Mouse (Mus musculus) heart, embryonic 14.5 days (tissue): ENCODE data around the gene Myo3b. TPM values are rescaled to one million over a fixed set of nuclear protein-coding genes. Genes with fewer than 3 reads are reported as not detected.
"Not testable (repeated sequence)": the region's sequence is repeated elsewhere in the genome, so short reads cannot be mapped to it uniquely, and the experiment has no call there.

Source experiments
- ATAC-seq: fragments of 200-750 bp; cut with Nextera tagmentation; 2 replicates; pipeline ENCODE4 v1.8.0; 2017; ENCODE audit warnings: low read depth, moderate TSS enrichment; ENCODE audit not compliant: insufficient number of reproducible peaks, insufficient read depth, low FRiP score
- H3K27ac ChIP-seq, 2 experiments: fragments of 200-500 bp in 1 of 2; fragments of 300-500 bp in 1 of 2; sonication (generic) in 1 of 2; replicated peaks in 1 of 2; 2 replicates each; pipeline ENCODE4 v1.5.1; 2012 to 2014; ENCODE audit warnings: low read depth in 2 of 2, low read length in 2 of 2, control low read depth in 1 of 2, mild to moderate bottlenecking in 1 of 2, mixed read lengths in 1 of 2; ENCODE audit not compliant: control insufficient read depth in 1 of 2, insufficient read depth in 1 of 2
- H3K27me3 ChIP-seq: fragments of 300-500 bp; sonication (generic); 2 replicates; pipeline ENCODE4 v1.6.1; 2014; ENCODE audit warnings: mild to moderate bottlenecking, low read length, control low read depth; ENCODE audit not compliant: control insufficient read depth, insufficient read depth
- H3K36me3 ChIP-seq: fragments of 300-500 bp; sonication (generic); 2 replicates; pipeline ENCODE4 v1.6.1; 2014; ENCODE audit warnings: mild to moderate bottlenecking, control low read depth, low read length, mixed read lengths; ENCODE audit not compliant: control insufficient read depth, insufficient read depth
- H3K4me1 ChIP-seq, 2 experiments: fragments of 200-500 bp in 1 of 2; fragments of 300-500 bp in 1 of 2; sonication (generic) in 1 of 2; 2 replicates each; pipeline ENCODE4 v1.6.1; 2012 to 2014; ENCODE audit warnings: low read length in 2 of 2, control low read depth in 1 of 2, mixed read lengths in 1 of 2; ENCODE audit not compliant: control insufficient read depth in 2 of 2, insufficient read depth in 2 of 2
- H3K4me2 ChIP-seq: fragments of 300-500 bp; sonication (generic); 2 replicates; pipeline ENCODE4 v1.6.1; 2014; ENCODE audit warnings: mild to moderate bottlenecking, low read length
- H3K4me3 ChIP-seq, 2 experiments: fragments of 200-500 bp in 1 of 2; fragments of 300-500 bp in 1 of 2; sonication (generic) in 1 of 2; 2 replicates each; pipeline ENCODE4 v1.5.1; 2012 to 2014; ENCODE audit warnings: low read length in 2 of 2, mild to moderate bottlenecking in 2 of 2, control low read depth in 1 of 2, low read depth in 1 of 2, moderate library complexity in 1 of 2; ENCODE audit not compliant: control insufficient read depth in 1 of 2, insufficient read depth in 1 of 2
- H3K9ac ChIP-seq: fragments of 300-500 bp; sonication (generic); 2 replicates; pipeline ENCODE4 v1.6.1; 2014; ENCODE audit warnings: mild to moderate bottlenecking, low read length
- H3K9me3 ChIP-seq: fragments of 300-500 bp; sonication (generic); 2 replicates; pipeline ENCODE4 v1.6.1; 2016; ENCODE audit warnings: low read length, control low read depth; ENCODE audit not compliant: control insufficient read depth
- WGBS: fragments of 180-500 bp; shearing (Covaris S2); extraction: QIAGEN DNeasy Blood & Tissue Kit; methylation state at CpG from one replicate; pipeline ENCODE4 v1.1.7; 2014; 5-methylcytosine and 5-hydroxymethylcytosine counted together
- polyA plus RNA-seq: library from polyadenylated mRNA; unstranded; fragments of >200 nt; fragmentation: Nextera tagmentation; extraction: Ambion mirVana; gene quantifications from 2 replicates; pipeline ENCODE4 v1.2.1, GENCODE M21; 2014

Gene Myo3b
- 0.36 and 0.43 TPM in 2 replicates for polyA plus RNA-seq

DNA sequence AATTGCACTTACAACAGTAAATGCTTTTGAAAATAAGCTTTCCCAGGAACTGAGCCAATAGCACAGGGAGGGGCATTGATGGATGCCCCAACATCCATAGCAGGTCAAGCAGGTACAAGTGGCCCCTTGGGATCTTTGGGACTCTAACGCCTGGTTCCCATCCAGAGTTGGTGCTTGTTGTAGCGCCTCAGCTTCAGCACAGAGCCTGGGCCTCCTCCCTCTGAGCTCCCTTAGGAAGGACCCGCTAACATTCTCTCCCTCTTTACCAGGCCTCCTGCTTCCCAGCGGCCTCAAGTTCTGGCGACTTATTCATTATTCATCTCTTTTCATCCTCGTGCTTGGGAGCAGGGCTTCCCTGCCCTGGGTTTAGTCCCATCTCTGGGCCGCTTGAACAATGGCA, at the start of gene Myo3b:
Myo3b (plus strand) TSS at position 375 of the 400 bp plus-strand sequence.
- Histone ChIP-seq H3K9me3 (no peaks in the 10 kb centered on the region), H3K36me3 (no peaks in the 10 kb centered on the region), H3K27ac (no peak within 1 kb of the TSS), H3K4me1 (no peaks in the 10 kb centered on the region), H3K4me3 (no peak within 1 kb of the TSS), H3K9ac (no peak within 1 kb of the TSS), H3K27me3 (no peaks in the 10 kb centered on the region), H3K4me2 (no peak within 1 kb of the TSS)
- WGBS: 38% methylated on average over 7 of the region's 7 CpGs
- ATAC-seq: no peak

DNA sequence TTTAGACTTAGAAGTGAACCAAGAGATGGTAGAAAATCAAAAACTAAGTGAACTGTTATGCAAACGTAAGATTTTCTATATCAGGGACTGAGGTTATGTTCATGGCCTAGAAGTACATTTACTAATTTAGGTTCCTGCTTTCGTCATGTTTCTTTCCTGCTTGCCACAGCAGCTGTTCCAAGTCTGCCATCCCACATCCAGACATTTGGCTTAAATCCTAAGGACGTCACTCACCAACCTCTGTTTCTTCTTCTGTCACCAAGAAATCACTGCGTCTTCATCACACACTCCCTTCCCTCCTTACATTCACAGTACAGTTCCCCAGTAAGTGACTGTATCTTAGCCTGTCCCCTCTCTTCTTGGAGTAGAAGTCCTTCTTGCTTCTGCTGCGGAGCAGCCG, 49.7 kb upstream of the Myo3b start:
- ATAC-seq: no peak
- 87% methylated on average over 6 of the region's 6 CpGs for WGBS

DNA sequence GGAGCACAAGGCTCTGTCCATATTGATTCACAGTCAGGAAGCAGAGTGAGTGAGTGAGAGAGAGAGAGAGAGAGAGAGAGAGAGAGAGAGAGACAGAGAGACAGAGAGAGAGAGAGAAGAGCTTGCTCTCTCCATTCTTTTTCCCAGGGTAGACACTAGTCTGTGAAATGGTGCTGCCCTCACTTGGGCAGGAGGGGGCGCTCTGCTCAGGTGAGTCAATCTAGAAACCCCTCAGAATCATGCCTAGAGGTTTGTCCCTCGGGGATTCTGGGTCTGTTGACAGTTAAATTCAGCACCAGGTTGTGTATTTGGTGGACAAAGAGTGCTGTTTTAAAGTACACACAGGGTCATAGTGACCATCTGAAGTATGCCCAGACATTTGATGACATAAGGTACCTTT, 48.3 kb upstream of the Myo3b start:
- 54% methylated on average over 2 of the region's 2 CpGs for WGBS
- H3K4me1 ChIP-seq: no peaks in the 10 kb centered on the region
- no peak overlapping the region for H3K9ac ChIP-seq
- no peaks in the 10 kb centered on the region for H3K27me3 ChIP-seq
- no peak overlapping the region for H3K27ac ChIP-seq
- ATAC-seq: no peak
- H3K4me2 ChIP-seq: no peak overlapping the region
- peaks cover 69% of the 10 kb centered on the region for H3K36me3 ChIP-seq
- no peak overlapping the region for H3K4me3 ChIP-seq
- H3K9me3 ChIP-seq: no peaks in the 10 kb centered on the region

More for the DNA sequence above, 49.7 kb upstream of the Myo3b start:
- H3K9ac ChIP-seq: no peak overlapping the region
- no peaks in the 10 kb centered on the region for H3K27me3 ChIP-seq
- H3K27ac ChIP-seq: no peak overlapping the region
- H3K9me3 ChIP-seq: no peaks in the 10 kb centered on the region
- no peak overlapping the region for H3K4me3 ChIP-seq
- peaks cover 66% of the 10 kb centered on the region for H3K36me3 ChIP-seq
- no peaks in the 10 kb centered on the region for H3K4me1 ChIP-seq
- no peak overlapping the region for H3K4me2 ChIP-seq

DNA sequence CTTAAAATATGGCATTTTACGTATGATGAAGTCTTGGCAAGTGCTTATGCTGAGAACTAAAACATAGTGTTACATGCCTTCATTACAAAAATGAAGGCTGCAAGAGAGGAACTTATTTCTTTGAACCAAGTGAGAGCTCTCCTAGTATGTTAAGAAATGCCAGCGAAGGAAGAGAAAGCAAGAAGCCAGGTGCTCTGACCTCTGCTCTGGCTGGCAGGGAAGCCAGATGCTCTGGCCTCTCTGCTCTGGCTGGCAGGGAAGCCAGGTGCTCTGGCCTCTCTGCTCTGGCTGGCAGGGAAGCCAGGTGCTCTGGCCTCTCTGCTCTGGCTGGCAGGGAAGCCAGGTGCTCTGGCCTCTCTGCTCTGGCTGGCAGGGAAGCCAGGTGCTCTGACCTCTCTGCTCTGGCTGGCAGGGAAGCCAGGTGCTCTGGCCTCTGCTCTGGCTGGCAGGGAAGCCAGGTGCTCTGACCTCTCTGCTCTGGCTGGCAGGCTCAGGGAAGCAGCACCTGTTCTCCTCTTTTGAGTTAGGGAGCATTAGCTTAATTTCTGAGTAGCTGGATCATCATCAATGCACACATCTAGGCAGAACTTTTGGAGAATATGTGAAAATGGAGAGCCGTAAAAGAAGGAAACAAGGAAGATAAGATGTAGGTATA, 44.7 kb upstream of the Myo3b start:
- not testable (repeated sequence) for H3K27me3 ChIP-seq, H3K4me1 ChIP-seq, H3K27ac ChIP-seq, H3K4me2 ChIP-seq, H3K4me3 ChIP-seq, ATAC-seq, H3K9ac ChIP-seq, H3K9me3 ChIP-seq
- H3K36me3 ChIP-seq: peaks cover 69% of the 10 kb centered on the region
- 79% methylated on average over 3 of the region's 3 CpGs for WGBS

DNA sequence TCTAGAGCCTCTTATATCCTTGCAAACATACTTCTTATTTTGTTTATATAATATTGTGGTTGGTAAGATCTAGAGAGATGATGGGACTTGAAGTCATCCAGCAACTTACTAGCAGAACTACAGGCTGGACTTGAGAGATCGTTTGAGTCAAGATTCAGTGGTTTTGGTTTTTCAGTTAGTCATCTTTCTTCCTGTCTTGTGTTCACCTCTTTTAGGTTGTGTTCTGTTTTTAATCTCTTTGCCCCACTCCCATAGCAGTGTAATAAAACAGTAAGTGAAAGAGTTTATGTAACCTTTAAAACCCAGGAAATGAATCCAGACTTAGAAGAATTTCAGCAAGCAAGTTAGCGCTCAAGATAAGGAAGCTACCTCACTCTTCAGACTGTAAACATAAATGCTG, 44.1 kb upstream of the Myo3b start:
- no peaks in the 10 kb centered on the region for H3K4me1 ChIP-seq
- H3K9ac ChIP-seq: no peak overlapping the region
- H3K27ac ChIP-seq: no peak overlapping the region
- 81% methylated on average over 2 of the region's 2 CpGs for WGBS
- peaks cover 66% of the 10 kb centered on the region for H3K36me3 ChIP-seq
- H3K9me3 ChIP-seq: no peaks in the 10 kb centered on the region
- no peak overlapping the region for H3K4me2 ChIP-seq
- no peak overlapping the region for H3K4me3 ChIP-seq
- no peak for ATAC-seq
- H3K27me3 ChIP-seq: no peaks in the 10 kb centered on the region

DNA sequence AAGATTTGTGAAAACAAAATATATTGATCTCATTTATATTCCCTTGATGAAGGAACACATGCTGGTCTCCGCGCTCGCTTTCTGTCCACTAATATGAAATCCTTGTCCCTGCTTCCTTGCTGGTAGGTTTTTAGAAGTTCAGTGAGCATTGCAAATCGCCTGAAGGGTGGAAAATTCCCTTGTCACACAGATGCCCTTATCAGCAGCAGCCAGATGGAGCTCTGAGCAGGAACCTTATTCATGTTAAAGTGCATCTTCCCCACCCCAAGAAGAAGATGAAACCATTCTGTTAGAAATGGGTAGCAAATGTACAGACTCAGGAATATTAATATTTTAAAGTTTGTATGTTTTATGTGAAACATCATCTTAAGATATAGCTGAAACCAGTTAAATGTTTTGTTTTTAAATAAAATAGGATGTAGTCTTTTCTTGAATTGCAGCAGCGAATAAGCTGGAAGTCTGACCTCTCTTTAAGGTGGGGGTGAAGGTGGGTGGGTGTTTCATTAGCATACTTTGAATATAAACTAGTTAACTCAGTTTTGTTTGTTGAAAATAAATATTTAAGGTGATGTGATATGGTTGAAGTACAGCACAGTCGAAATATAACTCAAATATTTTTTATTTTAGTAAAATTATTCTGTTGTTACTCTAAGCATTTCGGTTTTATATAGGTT, 39.7 kb upstream of the Myo3b start:
- WGBS: 70% methylated on average over 7 of the region's 7 CpGs
- Histone ChIP-seq H3K4me2 (no peak overlapping the region), H3K4me3 (no peak overlapping the region), H3K27me3 (no peaks in the 10 kb centered on the region), H3K4me1 (no peaks in the 10 kb centered on the region), H3K9ac (no peak overlapping the region), H3K27ac (no peak overlapping the region), H3K9me3 (no peaks in the 10 kb centered on the region), H3K36me3 (peaks cover 55% of the 10 kb centered on the region)
- no peak for ATAC-seq

DNA sequence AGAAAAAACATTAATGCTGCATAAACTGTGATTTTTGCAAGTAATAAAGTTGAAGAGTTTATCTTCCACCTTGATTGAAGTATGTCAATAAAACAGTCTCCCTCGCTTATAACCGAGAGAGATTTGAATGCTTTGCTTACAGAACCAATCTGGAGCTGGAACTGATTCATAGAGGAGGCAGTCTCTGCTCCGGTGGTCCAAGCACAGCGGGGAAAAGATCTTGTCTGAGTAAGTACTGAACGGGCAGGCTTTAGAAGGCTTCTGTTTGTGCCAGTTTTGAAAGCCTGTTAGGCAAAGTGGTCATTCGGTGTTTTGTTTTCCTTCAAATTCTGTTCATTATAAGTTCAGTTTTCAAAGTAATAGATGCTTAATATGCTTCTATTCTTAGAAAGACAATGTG, 38.6 kb upstream of the Myo3b start:
- H3K27me3 ChIP-seq: no peaks in the 10 kb centered on the region
- no peak overlapping the region for H3K9ac ChIP-seq
- no peak overlapping the region for H3K4me2 ChIP-seq
- peaks cover 49% of the 10 kb centered on the region for H3K36me3 ChIP-seq
- WGBS: 93% methylated on average over 6 of the region's 6 CpGs
- H3K4me1 ChIP-seq: no peaks in the 10 kb centered on the region
- ATAC-seq: no peak
- no peak overlapping the region for H3K27ac ChIP-seq
- no peaks in the 10 kb centered on the region for H3K9me3 ChIP-seq
- no peak overlapping the region for H3K4me3 ChIP-seq

DNA sequence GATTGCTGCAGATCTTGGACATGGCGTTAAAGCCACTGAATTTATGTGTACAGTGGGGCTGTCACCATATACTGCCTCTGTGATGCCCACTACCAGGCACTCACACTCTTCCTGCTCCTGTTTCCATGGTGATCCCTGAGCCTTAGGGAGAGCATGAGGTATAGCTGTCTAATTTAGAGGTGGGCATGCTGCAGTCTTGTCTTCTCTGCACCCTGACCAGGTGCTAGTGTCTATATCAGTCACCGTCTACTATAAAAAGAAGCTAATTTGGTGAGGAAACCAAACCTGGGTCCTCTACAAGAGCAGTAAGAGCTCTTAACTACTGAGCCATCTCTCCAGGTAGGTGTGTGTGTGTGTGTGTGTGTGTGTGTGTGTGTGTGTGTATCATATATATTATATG, 32.4 kb upstream of the Myo3b start:
- no peak for ATAC-seq
- no peak overlapping the region for H3K4me2 ChIP-seq
- H3K4me3 ChIP-seq: no peak overlapping the region
- H3K4me1 ChIP-seq: no peaks in the 10 kb centered on the region
- no peaks in the 10 kb centered on the region for H3K9me3 ChIP-seq
- no peak overlapping the region for H3K27ac ChIP-seq
- peaks cover 41% of the 10 kb centered on the region for H3K36me3 ChIP-seq
- 89% methylated on average over 2 of the region's 2 CpGs for WGBS
- H3K27me3 ChIP-seq: no peaks in the 10 kb centered on the region
- H3K9ac ChIP-seq: no peak overlapping the region
